Mouse (Mus musculus) embryonic fibroblast, embryonic 13.5 days (primary cell): ENCODE results near the gene Gm281.

Source experiments
- CTCF ChIP-seq: IDR thresholded peaks from 2 replicates; pipeline ENCODE4 v1.5.1; 2011; ENCODE audit warnings: mild to moderate bottlenecking, control low read depth, low read length, moderate library complexity, borderline replicate concordance; ENCODE audit not compliant: insufficient read depth
- POLR2A ChIP-seq: IDR thresholded peaks from 2 replicates; pipeline ENCODE4 v1.6.1; 2011; ENCODE audit warnings: low read depth, mild to moderate bottlenecking, control low read depth, low read length, moderate library complexity

DNA sequence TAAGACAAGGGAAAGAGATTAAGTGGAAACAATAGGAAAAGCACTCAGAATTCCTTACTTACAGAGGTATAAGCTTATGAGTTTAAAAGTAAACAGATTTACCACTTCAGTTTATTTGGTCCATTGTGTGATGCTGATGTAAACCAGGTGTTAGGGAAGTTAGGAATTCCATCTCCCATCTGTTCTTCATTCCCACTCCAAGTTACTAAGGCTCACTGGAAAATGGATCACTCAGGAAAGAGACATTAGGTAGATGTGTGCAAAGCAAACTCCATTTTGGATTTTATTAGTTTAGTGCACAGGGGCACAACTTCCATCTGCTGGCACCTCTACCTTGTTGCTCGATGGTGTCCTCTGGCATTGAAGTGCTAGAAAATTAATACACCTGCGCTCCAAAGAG, 4.1 kb downstream of the Gm281 start:
- TF ChIP-seq CTCF, result no peak
- TF ChIP-seq POLR2A, result no peak
